Mouse (Mus musculus): ENCODE measurements around the gene Lrrc27. TPM values are rescaled to one million over a fixed set of nuclear protein-coding genes. Genes with fewer than 3 reads are reported as not detected.

Gene Lrrc27
- polyA plus RNA-seq, 1 experiment from 2014 or later: 6.3 TPM

GRCm38 (mm10) chr7:139235651-139236358 is 23.0 kb downstream of the Lrrc27 start:
- DNase-seq (ENCODE audit: low spot score) (no peak), ATAC-seq (replicated peaks; ENCODE audit: low FRiP score) (no peak)
- Histone ChIP-seq H3K4me2 (ENCODE audit: low read depth, low read length, severe bottlenecking) (no peak overlapping the region), H3K27ac (ENCODE audit: low read depth, low read length) (no peak overlapping the region), H3K36me3 (ENCODE audit: control insufficient read depth, insufficient read depth, low read length) (no peaks in the 10 kb centered on the region), H3K27me3 (ENCODE audit: control insufficient read depth, insufficient read depth, low read length) (no peaks in the 10 kb centered on the region), H3K9me3 (ENCODE audit: control insufficient read depth, low read length) (no peaks in the 10 kb centered on the region), H3K4me3 (ENCODE audit: low read depth, low read length) (no peak overlapping the region), H3K9ac (ENCODE audit: low read length) (no peak overlapping the region), H3K4me1 (replicated peaks; ENCODE audit: control insufficient read depth, insufficient read depth, low read length) (0 out of 2 replicates have a peak, but pooled peaks cover 4% of the 10 kb centered on the region)
- WGBS: 83% methylated on average over 12 of the region's 12 CpGs

GRCm38 (mm10) chr7:139239432-139239831 is 26.6 kb downstream of the Lrrc27 start:
- Histone ChIP-seq H3K36me3 (ENCODE audit: control insufficient read depth, insufficient read depth, low read length) (no peaks in the 10 kb centered on the region), H3K4me1 (replicated peaks; ENCODE audit: control insufficient read depth, insufficient read depth, low read length) (0 out of 2 replicates have a peak, but pooled peaks cover 2% of the 10 kb centered on the region), H3K4me2 (ENCODE audit: low read depth, low read length, severe bottlenecking) (no peak overlapping the region), H3K9ac (ENCODE audit: low read length) (no peak overlapping the region), H3K27ac (ENCODE audit: low read depth, low read length) (no peak overlapping the region), H3K9me3 (ENCODE audit: control insufficient read depth, low read length) (no peaks in the 10 kb centered on the region), H3K4me3 (ENCODE audit: low read depth, low read length) (no peak overlapping the region), H3K27me3 (ENCODE audit: control insufficient read depth, insufficient read depth, low read length) (no peaks in the 10 kb centered on the region)
- 82% methylated on average over 3 of the region's 3 CpGs for WGBS
- no peak for ATAC-seq (replicated peaks; ENCODE audit: low FRiP score)
- no peak for DNase-seq (ENCODE audit: low spot score)

- Histone ChIP-seq H3K27ac (ENCODE audit: low read depth, low read length) (no peak overlapping the region), H3K9ac (ENCODE audit: low read length) (no peak overlapping the region; the same call in 1 of the 2 replicates), H3K4me1 (replicated peaks; ENCODE audit: control insufficient read depth, insufficient read depth, low read length) (peaks cover 6% of the 10 kb centered on the region; the same call in 1 of the 2 replicates), H3K27me3 (ENCODE audit: control insufficient read depth, insufficient read depth, low read length) (peaks cover 31% of the 10 kb centered on the region), H3K9me3 (ENCODE audit: control insufficient read depth, low read length) (no peaks in the 10 kb centered on the region), H3K36me3 (ENCODE audit: control insufficient read depth, insufficient read depth, low read length) (no peaks in the 10 kb centered on the region), H3K4me2 (ENCODE audit: low read depth, low read length, severe bottlenecking) (no peak overlapping the region), H3K4me3 (ENCODE audit: low read depth, low read length) (no peak overlapping the region)
- 84% methylated on average over 5 of the region's 5 CpGs for whole genome bisulfite sequencing
- no peak for DNase-seq (ENCODE audit: low spot score)
- no peak for ATAC-seq (replicated peaks; ENCODE audit: low FRiP score)
These were observed 33.3 kb downstream of the Lrrc27 start for GRCm38 (mm10) chr7:139246086-139246485.

- ATAC-seq (replicated peaks; ENCODE audit: low FRiP score) (peak; percentile 59), DNase-seq (ENCODE audit: low spot score) (peak; percentile 65)
- Histone ChIP-seq H3K4me3 (ENCODE audit: low read depth, low read length) (peak overlapping the region; percentile 65), H3K9me3 (ENCODE audit: control insufficient read depth, low read length) (no peaks in the 10 kb centered on the region), H3K9ac (ENCODE audit: low read length) (peak overlapping the region; percentile 75), H3K27me3 (ENCODE audit: control insufficient read depth, insufficient read depth, low read length) (peaks cover 31% of the 10 kb centered on the region), H3K27ac (ENCODE audit: low read depth, low read length) (no peak overlapping the region), H3K36me3 (ENCODE audit: control insufficient read depth, insufficient read depth, low read length) (no peaks in the 10 kb centered on the region), H3K4me1 (replicated peaks; ENCODE audit: control insufficient read depth, insufficient read depth, low read length) (peaks cover 6% of the 10 kb centered on the region; the same call in 1 of the 2 replicates), H3K4me2 (ENCODE audit: low read depth, low read length, severe bottlenecking) (peak overlapping the region; percentile 96)
- 3% methylated on average over 38 of the region's 38 CpGs for WGBS
These were observed 34.4 kb downstream of the Lrrc27 start for GRCm38 (mm10) chr7:139246931-139247880.

GRCm38 (mm10) chr7:139247881-139248614 is 35.3 kb downstream of the Lrrc27 start, which contains the start of gene Pwwp2b:
Gene Pwwp2b, plus strand, starts transcription at chr7:139248482.
- Histone ChIP-seq H3K27me3 (ENCODE audit: control insufficient read depth, insufficient read depth, low read length) (peaks cover 31% of the 10 kb centered on the region), H3K9ac (ENCODE audit: low read length) (peak within 1 kb of the TSS; percentile 75), H3K4me3 (ENCODE audit: low read depth, low read length) (peak within 1 kb of the TSS; percentile 65), H3K9me3 (ENCODE audit: control insufficient read depth, low read length) (no peaks in the 10 kb centered on the region), H3K27ac (ENCODE audit: low read depth, low read length) (no peak within 1 kb of the TSS), H3K4me1 (replicated peaks; ENCODE audit: control insufficient read depth, insufficient read depth, low read length) (peaks cover 6% of the 10 kb centered on the region; the same call in 1 of the 2 replicates), H3K36me3 (ENCODE audit: control insufficient read depth, insufficient read depth, low read length) (no peaks in the 10 kb centered on the region), H3K4me2 (ENCODE audit: low read depth, low read length, severe bottlenecking) (peak within 1 kb of the TSS; percentile 96)
- under 1% methylated on average over 70 of the region's 72 CpGs for WGBS
- peak; percentile 84 for ATAC-seq (replicated peaks; ENCODE audit: low FRiP score)
- peak; percentile 85 for DNase-seq (ENCODE audit: low spot score)

- no peak for DNase-seq (ENCODE audit: low spot score)
- Histone ChIP-seq H3K36me3 (ENCODE audit: control insufficient read depth, insufficient read depth, low read length) (no peaks in the 10 kb centered on the region), H3K9me3 (ENCODE audit: control insufficient read depth, low read length) (no peaks in the 10 kb centered on the region), H3K9ac (ENCODE audit: low read length) (peak overlapping the region; percentile 75), H3K4me1 (replicated peaks; ENCODE audit: control insufficient read depth, insufficient read depth, low read length) (peaks cover 6% of the 10 kb centered on the region; the same call in 1 of the 2 replicates), H3K27me3 (ENCODE audit: control insufficient read depth, insufficient read depth, low read length) (peaks cover 31% of the 10 kb centered on the region), H3K4me3 (ENCODE audit: low read depth, low read length) (peak overlapping the region; percentile 65), H3K4me2 (ENCODE audit: low read depth, low read length, severe bottlenecking) (peak overlapping the region; percentile 96), H3K27ac (ENCODE audit: low read depth, low read length) (no peak overlapping the region)
- WGBS: 2% methylated on average over 45 of the region's 45 CpGs
- peak; percentile 14; the same call in 1 of the 2 replicates for ATAC-seq (replicated peaks; ENCODE audit: low FRiP score)
These were observed 36.0 kb downstream of the Lrrc27 start for GRCm38 (mm10) chr7:139248615-139249405.

GRCm38 (mm10) chr7:139249406-139250210 is 36.8 kb downstream of the Lrrc27 start:
- DNase-seq (ENCODE audit: low spot score) (no peak), ATAC-seq (replicated peaks; ENCODE audit: low FRiP score) (no peak)
- 0 out of 2 replicates have a peak overlapping the region, but pooled peaks have one; percentile 15 for H3K4me2 ChIP-seq (ENCODE audit: low read depth, low read length, severe bottlenecking)
- H3K4me3 ChIP-seq (ENCODE audit: low read depth, low read length): peak overlapping the region; percentile 65; the same call in 1 of the 2 replicates
- no peaks in the 10 kb centered on the region for H3K9me3 ChIP-seq (ENCODE audit: control insufficient read depth, low read length)
- peaks cover 6% of the 10 kb centered on the region; the same call in 1 of the 2 replicates for H3K4me1 ChIP-seq (replicated peaks; ENCODE audit: control insufficient read depth, insufficient read depth, low read length)
- no peak overlapping the region for H3K27ac ChIP-seq (ENCODE audit: low read depth, low read length)
- 42% methylated on average over 7 of the region's 7 CpGs for WGBS
- H3K36me3 ChIP-seq (ENCODE audit: control insufficient read depth, insufficient read depth, low read length): no peaks in the 10 kb centered on the region
- H3K9ac ChIP-seq (ENCODE audit: low read length): no peak overlapping the region
- peaks cover 31% of the 10 kb centered on the region for H3K27me3 ChIP-seq (ENCODE audit: control insufficient read depth, insufficient read depth, low read length)

All from forebrain, embryonic 11.5 days (tissue).